Mouse (Mus musculus): Measurements from ENCODE around the gene Fam78a. TPM values are rescaled to one million over a fixed set of nuclear protein-coding genes. Genes with fewer than 3 reads are reported as not detected.

Fam78a gene
- 1 to 10 TPM in 1 of 2 experiments, under 1 TPM in 1; 0.99 to 2.1 TPM for total RNA-seq (2021)
- long read RNA-seq, experiment 1: 0 reads
- long read RNA-seq, experiment 2, partial matches to known transcripts: 0 of 1 reads
- long read RNA-seq, experiment 2, other reads (novel, unspliced or antisense): 1 of 1 reads

- DNase-seq (ENCODE audit: low spot score in 2 of 2): peak; percentile 14 to 38
These were observed at the start of gene Fam78a for GRCm38 (mm10) chr2:32084111-32084871. Fam78a (minus strand) TSS chr2:32084857.

DNA sequence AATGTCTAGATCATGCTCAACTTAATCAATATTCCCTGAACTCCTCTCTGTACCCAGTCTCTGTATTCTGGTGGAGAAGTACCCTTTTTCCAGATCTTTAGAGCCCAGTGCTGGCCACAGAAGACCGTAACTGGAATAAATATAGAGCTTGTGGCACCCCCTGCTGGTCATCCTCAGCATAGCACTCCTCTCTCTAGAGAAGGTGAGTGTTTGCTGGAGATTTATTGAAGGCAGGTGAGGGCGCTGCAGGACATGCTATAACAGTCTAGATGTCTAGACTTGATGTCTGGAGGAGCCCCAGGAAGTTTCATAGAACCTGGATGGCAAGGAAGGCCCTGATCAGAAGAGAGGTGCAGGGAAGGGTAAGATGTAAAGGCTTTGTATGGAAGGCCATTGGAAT lies 49.4 kb upstream of the Fam78a start:
- DNase-seq (ENCODE audit: low spot score in 2 of 2): peak; percentile 80 to 84

GRCm38 (mm10) chr2:32132567-32132992 lies 47.9 kb upstream of the Fam78a start:
- DNase-seq (ENCODE audit: low spot score in 2 of 2): peak in 1 of 2 experiments; percentile 46

GRCm38 (mm10) chr2:32131866-32132566 lies 47.4 kb upstream of the Fam78a start:
- DNase-seq (ENCODE audit: low spot score in 2 of 2): no peak

DNA sequence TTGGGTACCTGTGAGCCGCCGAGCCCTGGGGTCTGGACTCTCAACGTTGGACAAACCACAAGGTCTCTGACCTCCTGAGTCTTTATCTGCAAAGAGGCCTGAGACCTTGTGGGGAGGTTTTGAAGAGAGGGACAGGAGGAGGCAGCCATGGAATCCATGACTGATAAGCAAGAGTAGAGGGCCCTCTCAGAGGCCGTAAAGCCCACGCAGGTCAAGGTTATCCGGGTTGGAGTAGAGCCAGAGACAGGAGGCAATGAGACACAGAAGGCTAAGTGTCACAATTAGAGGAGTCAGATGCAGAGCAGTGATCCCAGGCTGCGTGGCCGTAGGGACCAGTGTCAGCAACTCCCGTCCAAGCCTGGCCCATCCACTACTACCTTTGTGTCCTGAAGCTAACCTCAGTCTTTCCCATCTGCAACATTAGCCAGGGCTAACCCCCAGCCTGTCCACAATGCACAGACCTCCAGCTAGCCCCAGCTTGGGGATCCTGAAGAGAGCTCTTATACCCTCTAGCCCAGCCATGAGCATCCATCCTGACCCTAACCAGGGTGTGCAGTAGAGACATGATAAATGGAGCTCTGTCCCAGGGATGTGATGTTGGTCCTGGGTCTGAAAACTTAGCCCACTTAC lies 46.7 kb upstream of the Fam78a start:
- DNase-seq (ENCODE audit: low spot score in 2 of 2): no peak

GRCm38 (mm10) chr2:32130435-32130834 lies 45.8 kb upstream of the Fam78a start:
- peak in 1 of 2 experiments; percentile 42 for DNase-seq (ENCODE audit: low spot score in 2 of 2)

GRCm38 (mm10) chr2:32129383-32130074 lies 44.9 kb upstream of the Fam78a start:
- no peak for DNase-seq (ENCODE audit: low spot score in 2 of 2)

- DNase-seq (ENCODE audit: low spot score in 2 of 2): no peak
These were observed 43.8 kb upstream of the Fam78a start for GRCm38 (mm10) chr2:32128536-32128841.

GRCm38 (mm10) chr2:32127653-32128535 lies 43.2 kb upstream of the Fam78a start:
- no peak for DNase-seq (ENCODE audit: low spot score in 2 of 2)

- no peak for DNase-seq (ENCODE audit: low spot score in 2 of 2)
These were observed 37.1 kb upstream of the Fam78a start for GRCm38 (mm10) chr2:32121785-32122184.

DNA sequence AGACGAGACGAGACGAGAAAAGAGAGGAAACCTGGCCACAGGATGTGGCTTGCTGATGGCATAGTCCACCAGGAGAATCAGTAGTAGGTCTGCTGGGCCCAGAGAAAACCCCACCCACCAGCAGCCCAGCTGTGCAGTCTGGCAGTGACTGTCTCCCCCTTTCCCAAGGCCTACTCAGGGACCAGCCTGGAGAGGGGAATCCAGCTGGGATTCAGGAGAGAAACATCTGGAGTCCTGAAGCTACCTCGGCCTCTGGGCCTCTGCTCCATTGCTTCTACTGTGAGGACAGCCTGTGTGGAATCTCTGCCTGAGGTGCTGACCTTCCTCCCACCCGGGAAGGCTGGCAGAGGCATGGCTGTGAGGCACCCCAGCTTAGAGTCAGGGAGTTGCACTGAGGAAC lies 36.5 kb upstream of the Fam78a start:
- DNase-seq (ENCODE audit: low spot score in 2 of 2): no peak

GRCm38 (mm10) chr2:32119802-32120750 lies 35.4 kb upstream of the Fam78a start:
- DNase-seq (ENCODE audit: low spot score in 2 of 2): no peak

DNA sequence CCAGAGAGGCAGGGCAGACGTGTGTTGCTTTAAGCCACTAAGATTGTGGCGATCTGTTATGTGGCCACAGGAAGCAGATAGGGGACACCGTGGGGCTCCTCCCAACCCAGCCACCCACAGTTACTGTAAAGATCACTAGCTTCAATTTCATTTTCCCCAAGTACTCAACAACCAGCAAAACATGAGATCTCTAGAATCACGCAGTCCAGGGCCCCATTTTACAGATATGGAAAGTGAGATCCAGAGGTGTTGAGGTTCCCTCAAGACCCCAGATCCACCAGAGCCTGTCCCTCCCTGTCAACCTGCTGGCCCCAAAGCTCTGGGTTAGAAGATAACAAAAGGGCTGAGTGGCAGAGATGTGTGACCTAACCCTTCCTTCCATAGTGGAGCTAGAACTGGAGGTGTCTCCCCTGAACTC lies 31.2 kb upstream of the Fam78a start:
- DNase-seq (ENCODE audit: low spot score in 2 of 2): no peak

GRCm38 (mm10) chr2:32112548-32112947 lies 27.9 kb upstream of the Fam78a start:
- DNase-seq (ENCODE audit: low spot score in 2 of 2): no peak

- DNase-seq (ENCODE audit: low spot score in 2 of 2): no peak
These were observed 26.6 kb upstream of the Fam78a start for GRCm38 (mm10) chr2:32111268-32111667.

- no peak for DNase-seq (ENCODE audit: low spot score in 2 of 2)
These were observed 21.3 kb upstream of the Fam78a start for GRCm38 (mm10) chr2:32105930-32106329.

DNA sequence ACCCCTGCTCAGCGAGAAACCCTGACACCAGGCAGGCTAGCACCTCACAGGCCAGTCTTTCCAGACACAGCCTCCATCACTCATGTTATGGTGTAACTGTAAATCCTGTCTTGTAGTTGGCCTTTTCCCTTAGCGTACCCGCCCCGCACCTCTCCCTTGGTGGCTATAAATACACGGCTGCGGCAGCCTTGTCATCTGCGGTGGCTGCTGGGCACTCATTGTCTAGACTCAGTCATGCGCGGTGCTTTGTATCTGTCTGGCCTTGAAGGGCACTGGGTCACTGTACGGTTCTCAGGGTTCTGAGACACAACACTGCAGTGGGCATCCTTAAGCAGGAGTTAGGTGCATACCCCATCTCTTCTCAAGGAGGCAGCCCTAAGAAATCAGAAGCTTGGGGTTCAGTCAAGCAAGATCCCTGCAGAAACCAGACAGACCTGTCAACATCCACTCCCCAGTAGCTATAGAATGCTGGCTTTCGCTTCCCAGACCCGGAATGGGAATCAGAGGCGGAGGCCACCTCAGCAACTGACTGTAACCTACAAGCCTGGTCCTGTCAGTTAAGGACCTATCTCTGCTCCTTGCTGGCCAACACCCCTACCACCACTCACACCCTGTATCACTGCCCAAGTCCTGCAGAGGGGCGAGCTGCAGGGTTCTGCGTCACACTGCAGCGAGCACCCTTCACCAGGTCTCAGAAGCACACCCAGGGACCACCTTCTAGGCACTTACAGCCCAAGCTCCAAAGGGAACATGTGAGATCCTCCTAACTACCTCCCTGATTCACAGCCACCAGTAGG lies 20.7 kb upstream of the Fam78a start:
- DNase-seq (ENCODE audit: low spot score in 2 of 2): no peak

DNA sequence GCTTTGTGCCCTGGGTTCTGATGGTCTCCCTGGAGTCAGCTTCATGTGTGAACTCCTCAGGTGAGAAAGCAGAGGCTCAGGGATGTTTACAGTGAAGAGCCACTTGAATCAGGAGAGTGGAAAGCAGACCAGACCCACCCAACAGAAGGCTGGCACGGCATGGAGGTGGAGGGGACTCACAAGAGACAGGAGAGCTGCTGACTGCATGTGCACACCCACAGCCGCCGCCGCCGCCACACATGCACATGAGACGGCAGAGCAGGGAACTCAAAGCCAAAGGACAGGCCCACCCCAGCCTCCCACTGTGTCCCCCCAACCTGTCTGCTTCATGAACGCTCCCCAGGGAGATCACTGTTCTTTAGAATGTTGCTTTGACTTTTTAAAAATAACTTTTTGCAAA lies 19.5 kb upstream of the Fam78a start:
- no peak for DNase-seq (ENCODE audit: low spot score in 2 of 2)
